Mouse (Mus musculus): Measurements from ENCODE around the gene Srpk2. TPM values are rescaled to one million over a fixed set of nuclear protein-coding genes. Genes with fewer than 3 reads are reported as not detected.
"Not testable (repeated sequence)": the region's sequence is repeated elsewhere in the genome, so short reads cannot be mapped to it uniquely, and the experiment has no call there.

The Srpk2 gene
- polyA plus RNA-seq, 1 experiment from 2014 or later: 30.5 TPM

DNA sequence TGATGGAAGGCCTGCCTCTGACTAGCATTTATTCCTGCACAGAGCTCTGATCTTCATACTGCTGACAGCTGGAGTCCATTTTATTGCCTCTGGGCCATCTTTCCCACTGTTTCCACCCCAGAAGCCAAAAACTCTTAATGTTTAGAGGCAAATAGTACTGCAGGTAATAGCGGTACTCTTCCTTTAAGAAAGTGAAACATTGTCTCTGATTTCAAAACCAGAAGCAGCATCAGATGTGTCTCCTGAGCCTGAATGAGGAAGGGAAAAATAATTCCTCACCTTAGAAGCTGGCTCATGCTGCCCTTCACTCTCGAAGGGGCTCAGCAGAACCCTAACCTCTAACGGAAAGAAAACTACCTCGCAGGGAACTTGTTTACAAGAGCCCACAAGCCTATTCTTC is 26.8 kb upstream of the Srpk2 start:
- no peak overlapping the region for H3K27ac ChIP-seq (ENCODE audit: low read length)
- no peak for ATAC-seq
- H3K36me3 ChIP-seq (ENCODE audit: control insufficient read depth, insufficient read depth, low read length): peaks cover 28% of the 10 kb centered on the region
- no peak overlapping the region for H3K4me3 ChIP-seq (ENCODE audit: low read length)
- WGBS: 94% methylated on average over 4 of the region's 4 CpGs
- no peaks in the 10 kb centered on the region for H3K27me3 ChIP-seq (replicated peaks; ENCODE audit: control insufficient read depth, insufficient read depth, low read length)
- H3K4me1 ChIP-seq (ENCODE audit: control insufficient read depth, insufficient read depth, low read length): no peaks in the 10 kb centered on the region
- H3K9ac ChIP-seq (ENCODE audit: low read depth, low read length): no peak overlapping the region
- H3K4me2 ChIP-seq (ENCODE audit: low read depth, low read length): no peak overlapping the region
- H3K9me3 ChIP-seq (ENCODE audit: control insufficient read depth, low read length): peaks cover 14% of the 10 kb centered on the region

DNA sequence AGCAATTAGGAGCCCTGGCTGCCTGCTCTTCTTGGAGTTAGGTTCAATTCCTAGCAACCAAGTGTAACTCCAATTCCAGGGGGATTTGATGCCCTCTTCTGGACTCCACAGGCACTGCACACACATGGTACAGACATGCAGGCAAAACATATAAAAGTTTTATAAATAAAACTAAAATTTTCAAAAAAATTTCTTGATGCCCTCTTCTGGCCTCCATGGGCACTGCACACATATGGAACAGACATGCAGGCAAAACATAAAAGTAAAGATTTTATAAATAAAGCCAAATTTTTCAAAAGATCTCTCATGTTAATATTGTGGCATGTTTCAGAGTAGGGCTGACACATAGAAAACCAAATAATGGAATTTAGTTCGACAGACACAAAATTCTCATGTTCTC is 25.2 kb upstream of the Srpk2 start:
- no peaks in the 10 kb centered on the region for H3K27me3 ChIP-seq (replicated peaks; ENCODE audit: control insufficient read depth, insufficient read depth, low read length)
- ATAC-seq: no peak
- 95% methylated on average over 1 of the region's 1 CpGs for WGBS
- H3K9ac ChIP-seq (ENCODE audit: low read depth, low read length): no peak overlapping the region
- H3K36me3 ChIP-seq (ENCODE audit: control insufficient read depth, insufficient read depth, low read length): peaks cover 28% of the 10 kb centered on the region
- H3K9me3 ChIP-seq (ENCODE audit: control insufficient read depth, low read length): peaks cover 15% of the 10 kb centered on the region
- no peaks in the 10 kb centered on the region for H3K4me1 ChIP-seq (ENCODE audit: control insufficient read depth, insufficient read depth, low read length)
- H3K4me2 ChIP-seq (ENCODE audit: low read depth, low read length): no peak overlapping the region
- no peak overlapping the region for H3K4me3 ChIP-seq (ENCODE audit: low read length)
- H3K27ac ChIP-seq (ENCODE audit: low read length): no peak overlapping the region

DNA sequence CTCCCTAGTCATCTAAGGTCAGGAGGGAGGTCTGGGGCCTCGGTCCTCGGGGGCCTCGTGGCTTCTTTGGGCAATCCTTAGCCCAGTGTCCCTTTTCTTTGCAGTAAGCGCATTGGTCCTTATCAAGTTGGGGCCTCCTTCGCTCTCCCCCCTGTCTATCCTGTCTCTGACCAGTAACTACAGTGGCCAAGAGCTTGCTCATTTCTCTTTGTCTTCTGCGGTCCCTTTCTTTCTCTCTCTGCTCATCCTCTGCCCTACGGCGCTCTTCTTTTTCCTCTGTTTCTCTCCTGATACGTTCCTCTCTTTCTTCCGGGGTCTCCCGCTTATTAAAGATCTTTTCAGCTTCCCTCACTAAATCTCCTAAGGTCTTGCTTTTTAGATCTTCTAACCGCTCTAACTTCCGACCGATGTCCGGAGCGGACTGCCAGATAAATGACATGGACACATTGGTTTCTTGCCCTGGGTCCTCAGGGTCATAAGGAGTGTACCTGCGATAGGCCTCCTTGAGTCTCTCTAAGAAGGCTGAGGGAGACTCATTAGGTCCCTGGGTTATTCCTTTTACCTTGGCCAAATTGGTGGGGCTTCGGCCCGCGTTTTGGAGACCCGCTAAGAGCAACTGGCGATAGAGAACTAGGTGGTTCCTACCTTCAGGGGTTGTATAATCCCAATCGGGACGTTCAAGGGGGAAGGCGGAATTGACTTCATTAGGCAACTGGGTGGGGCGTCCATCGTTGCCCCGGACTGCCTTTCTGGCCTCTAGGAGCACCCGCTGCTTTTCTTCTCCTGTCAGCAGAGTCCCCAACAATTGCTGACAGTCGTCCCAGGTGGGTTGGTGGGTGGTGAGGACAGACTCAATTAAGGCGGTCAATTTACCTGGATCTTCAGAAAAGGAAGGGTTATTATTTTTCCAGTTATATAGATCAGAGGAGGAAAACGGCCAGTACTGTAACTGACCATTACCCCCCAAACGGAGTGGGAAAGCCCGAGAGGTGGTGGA is 22.5 kb upstream of the Srpk2 start:
- WGBS: 97% methylated on average over 29 of the region's 34 CpGs
- not testable (repeated sequence) for H3K27me3 ChIP-seq (replicated peaks; ENCODE audit: control insufficient read depth, insufficient read depth, low read length); H3K4me2 ChIP-seq (ENCODE audit: low read depth, low read length); ATAC-seq; H3K27ac ChIP-seq (ENCODE audit: low read length); H3K4me3 ChIP-seq (ENCODE audit: low read length); H3K9ac ChIP-seq (ENCODE audit: low read depth, low read length); H3K4me1 ChIP-seq (ENCODE audit: control insufficient read depth, insufficient read depth, low read length)
- peaks cover 28% of the 10 kb centered on the region for H3K9me3 ChIP-seq (ENCODE audit: control insufficient read depth, low read length)
- H3K36me3 ChIP-seq (ENCODE audit: control insufficient read depth, insufficient read depth, low read length): peaks cover 50% of the 10 kb centered on the region

DNA sequence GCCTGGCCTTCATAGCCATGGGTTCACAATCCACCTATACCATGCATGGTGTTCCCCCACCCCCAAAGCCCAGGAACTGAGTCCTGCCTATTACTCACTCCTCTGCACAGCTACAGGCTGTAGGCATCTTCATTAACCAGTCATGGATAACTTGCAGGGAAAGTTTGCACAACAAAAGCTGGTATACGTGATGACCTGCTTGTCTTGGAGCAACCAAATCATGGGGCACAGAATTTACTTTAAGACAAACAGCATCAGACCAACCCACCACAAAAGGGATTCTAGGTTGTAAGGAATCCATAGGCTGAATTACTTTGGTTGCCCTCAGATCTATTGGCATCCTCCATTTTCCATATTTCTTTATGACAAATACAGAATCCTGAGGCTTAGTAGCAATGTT is 13.0 kb upstream of the Srpk2 start:
- WGBS: 98% methylated on average over 1 of the region's 1 CpGs
- ATAC-seq: no peak

DNA sequence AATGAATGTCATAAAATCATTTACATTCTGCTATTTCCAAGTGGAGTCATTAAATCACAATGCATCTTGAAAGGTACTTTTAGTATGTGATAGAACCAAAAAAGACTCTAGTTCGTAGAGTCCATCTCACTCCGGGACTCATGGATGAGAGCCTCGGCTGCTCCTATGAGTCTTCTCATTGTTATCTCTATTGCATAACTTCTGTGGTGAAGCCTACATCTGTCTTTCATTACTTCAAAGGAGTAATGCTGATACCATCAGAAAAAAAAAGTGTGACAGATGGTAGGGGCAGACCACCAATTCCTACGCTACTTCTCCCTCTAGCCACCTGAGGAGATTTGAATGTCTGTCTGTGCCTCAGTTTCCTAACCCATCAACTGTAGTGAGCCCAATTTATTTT is 986 bp downstream of the Srpk2 start:
- no peak for ATAC-seq
- no peak overlapping the region for H3K4me3 ChIP-seq (ENCODE audit: low read length)
- no peaks in the 10 kb centered on the region for H3K36me3 ChIP-seq (ENCODE audit: control insufficient read depth, insufficient read depth, low read length)
- H3K9me3 ChIP-seq (ENCODE audit: control insufficient read depth, low read length): no peaks in the 10 kb centered on the region
- H3K4me1 ChIP-seq (ENCODE audit: control insufficient read depth, insufficient read depth, low read length): no peaks in the 10 kb centered on the region
- no peak overlapping the region for H3K27ac ChIP-seq (ENCODE audit: low read length)
- 83% methylated on average over 4 of the region's 4 CpGs for WGBS
- H3K27me3 ChIP-seq (replicated peaks; ENCODE audit: control insufficient read depth, insufficient read depth, low read length): no peaks in the 10 kb centered on the region
- no peak overlapping the region for H3K9ac ChIP-seq (ENCODE audit: low read depth, low read length)
- no peak overlapping the region for H3K4me2 ChIP-seq (ENCODE audit: low read depth, low read length)

More for the DNA sequence above, 13.0 kb upstream of the Srpk2 start:
- H3K9me3 ChIP-seq (ENCODE audit: control insufficient read depth, low read length): peaks cover 19% of the 10 kb centered on the region
- no peaks in the 10 kb centered on the region for H3K4me1 ChIP-seq (ENCODE audit: control insufficient read depth, insufficient read depth, low read length)
- no peak overlapping the region for H3K27ac ChIP-seq (ENCODE audit: low read length)
- H3K9ac ChIP-seq (ENCODE audit: low read depth, low read length): no peak overlapping the region
- no peak overlapping the region for H3K4me2 ChIP-seq (ENCODE audit: low read depth, low read length)
- no peaks in the 10 kb centered on the region for H3K27me3 ChIP-seq (replicated peaks; ENCODE audit: control insufficient read depth, insufficient read depth, low read length)
- peaks cover 15% of the 10 kb centered on the region for H3K36me3 ChIP-seq (ENCODE audit: control insufficient read depth, insufficient read depth, low read length)
- no peak overlapping the region for H3K4me3 ChIP-seq (ENCODE audit: low read length)

DNA sequence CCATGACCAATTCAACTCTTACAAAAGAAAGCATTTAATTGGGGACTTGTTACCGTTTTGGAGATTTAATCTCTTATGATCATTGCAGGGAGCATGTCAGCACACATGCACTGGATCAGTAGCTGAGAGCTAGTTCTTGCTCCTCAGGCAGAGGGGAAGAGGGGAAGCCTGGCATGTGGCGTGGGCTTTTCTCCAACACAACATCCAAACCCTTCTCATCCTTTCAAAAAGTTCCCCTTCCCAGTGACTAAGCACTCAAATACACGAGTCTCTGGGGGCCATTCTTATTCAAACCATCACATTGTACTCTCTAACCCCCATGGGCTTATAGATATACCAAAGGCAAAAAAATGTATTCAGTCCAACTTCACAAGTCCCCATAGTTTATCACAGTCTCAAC is 5.4 kb downstream of the Srpk2 start:
- no peak overlapping the region for H3K4me2 ChIP-seq (ENCODE audit: low read depth, low read length)
- no peaks in the 10 kb centered on the region for H3K4me1 ChIP-seq (ENCODE audit: control insufficient read depth, insufficient read depth, low read length)
- no peak overlapping the region for H3K9ac ChIP-seq (ENCODE audit: low read depth, low read length)
- no peaks in the 10 kb centered on the region for H3K27me3 ChIP-seq (replicated peaks; ENCODE audit: control insufficient read depth, insufficient read depth, low read length)
- no peak overlapping the region for H3K4me3 ChIP-seq (ENCODE audit: low read length)
- WGBS: 55% methylated on average over 3 of the region's 3 CpGs
- no peaks in the 10 kb centered on the region for H3K9me3 ChIP-seq (ENCODE audit: control insufficient read depth, low read length)
- ATAC-seq: no peak
- no peak overlapping the region for H3K27ac ChIP-seq (ENCODE audit: low read length)
- no peaks in the 10 kb centered on the region for H3K36me3 ChIP-seq (ENCODE audit: control insufficient read depth, insufficient read depth, low read length)

DNA sequence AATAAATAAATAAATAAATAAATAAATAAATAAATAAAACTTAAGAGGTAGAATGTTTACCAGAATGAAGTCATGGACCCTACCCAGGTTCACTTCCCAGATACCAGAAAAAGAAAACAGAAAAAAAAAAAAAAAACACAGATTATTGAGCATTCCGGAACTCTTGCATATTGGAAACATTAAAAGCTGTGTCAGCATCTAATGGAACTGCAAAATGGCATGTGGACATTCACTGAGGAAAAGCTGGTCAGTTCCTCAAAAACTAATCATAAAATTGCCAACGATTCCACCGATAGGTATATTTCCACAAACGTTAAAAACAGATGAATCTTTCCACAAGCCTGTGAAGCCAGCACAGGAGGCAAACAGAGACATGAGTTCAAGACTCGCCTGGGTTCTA is 6.5 kb downstream of the Srpk2 start:
- 94% methylated on average over 5 of the region's 5 CpGs for WGBS
- no peak overlapping the region for H3K4me3 ChIP-seq (ENCODE audit: low read length)
- H3K4me2 ChIP-seq (ENCODE audit: low read depth, low read length): no peak overlapping the region
- no peaks in the 10 kb centered on the region for H3K27me3 ChIP-seq (replicated peaks; ENCODE audit: control insufficient read depth, insufficient read depth, low read length)
- H3K27ac ChIP-seq (ENCODE audit: low read length): no peak overlapping the region
- no peaks in the 10 kb centered on the region for H3K36me3 ChIP-seq (ENCODE audit: control insufficient read depth, insufficient read depth, low read length)
- ATAC-seq: no peak
- H3K4me1 ChIP-seq (ENCODE audit: control insufficient read depth, insufficient read depth, low read length): no peaks in the 10 kb centered on the region
- no peak overlapping the region for H3K9ac ChIP-seq (ENCODE audit: low read depth, low read length)
- H3K9me3 ChIP-seq (ENCODE audit: control insufficient read depth, low read length): no peaks in the 10 kb centered on the region

DNA sequence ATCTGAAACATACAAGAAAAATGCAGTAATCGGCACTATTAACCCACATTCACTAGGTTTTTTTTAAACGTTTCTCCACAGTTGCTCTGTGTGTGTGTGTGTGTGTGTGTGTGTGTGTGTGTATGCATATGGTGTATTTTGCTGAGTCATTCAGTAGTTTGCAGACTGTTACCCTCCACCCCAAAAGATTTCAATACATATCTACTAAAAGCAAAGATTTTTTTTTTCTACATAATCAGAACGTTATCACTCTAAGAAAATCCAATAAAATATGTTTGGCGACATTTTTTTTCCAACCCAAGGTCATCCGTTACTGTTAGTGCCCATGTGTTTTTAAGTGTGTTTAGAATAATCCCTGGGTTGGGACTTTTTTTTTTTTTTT is 7.4 kb downstream of the Srpk2 start:
- Histone ChIP-seq H3K4me2 (ENCODE audit: low read depth, low read length) (no peak overlapping the region), H3K27ac (ENCODE audit: low read length) (no peak overlapping the region), H3K4me3 (ENCODE audit: low read length) (no peak overlapping the region), H3K36me3 (ENCODE audit: control insufficient read depth, insufficient read depth, low read length) (no peaks in the 10 kb centered on the region), H3K9ac (ENCODE audit: low read depth, low read length) (no peak overlapping the region), H3K27me3 (replicated peaks; ENCODE audit: control insufficient read depth, insufficient read depth, low read length) (no peaks in the 10 kb centered on the region), H3K9me3 (ENCODE audit: control insufficient read depth, low read length) (no peaks in the 10 kb centered on the region), H3K4me1 (ENCODE audit: control insufficient read depth, insufficient read depth, low read length) (no peaks in the 10 kb centered on the region)
- WGBS: 79% methylated on average over 5 of the region's 5 CpGs
- ATAC-seq: no peak

DNA sequence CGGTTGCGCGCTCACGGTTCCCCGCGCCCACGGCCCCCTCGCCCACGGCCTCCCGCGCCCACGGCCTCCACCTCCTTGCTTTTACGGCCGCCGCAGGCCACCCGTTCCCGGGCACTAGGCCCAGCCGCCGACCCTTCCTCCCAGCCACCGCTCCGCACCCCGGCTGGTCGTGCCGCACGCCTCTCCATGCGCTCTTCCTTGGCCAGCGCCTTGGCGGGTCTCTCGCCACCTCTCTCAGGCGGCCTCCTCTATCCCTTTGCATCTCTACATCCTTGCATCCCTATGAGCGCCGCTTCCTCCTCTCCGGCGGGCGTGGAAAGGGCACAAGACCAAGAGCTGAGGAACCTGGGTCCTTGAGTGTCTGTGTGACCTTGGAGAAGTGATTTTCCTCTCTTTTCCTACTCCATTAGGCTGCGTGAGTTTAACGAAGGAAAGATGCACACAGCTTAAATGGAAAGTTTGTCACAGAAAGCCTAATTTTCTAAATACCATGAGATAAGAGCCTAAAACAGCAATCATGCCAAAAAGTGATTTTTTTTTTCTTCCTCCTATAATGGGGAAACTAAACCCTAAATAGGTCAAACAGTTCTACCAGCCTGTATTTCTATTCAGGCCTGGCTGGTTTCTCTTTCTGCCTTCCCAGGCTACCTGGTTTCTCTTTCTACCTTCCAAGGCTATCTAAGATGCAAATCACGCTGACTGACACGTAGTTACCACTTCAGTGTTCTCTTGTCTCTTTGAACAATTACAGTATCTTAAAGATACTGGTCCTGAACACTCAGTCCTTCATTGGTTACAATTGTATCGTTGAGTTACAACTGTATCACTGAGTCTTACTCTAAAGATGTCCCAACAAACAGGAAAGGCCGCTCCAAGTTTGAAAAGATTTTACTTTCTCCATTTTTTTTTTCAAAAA is 8.0 kb downstream of the Srpk2 start:
- H3K27ac ChIP-seq (ENCODE audit: low read length): peak overlapping the region; percentile 33; the same call in 1 of the 2 replicates
- ATAC-seq: peak; percentile 47

More for the DNA sequence above, 8.0 kb downstream of the Srpk2 start:
- 10% methylated on average over 36 of the region's 41 CpGs for WGBS
- H3K9ac ChIP-seq (ENCODE audit: low read depth, low read length): peak overlapping the region; percentile 79
- no peaks in the 10 kb centered on the region for H3K27me3 ChIP-seq (replicated peaks; ENCODE audit: control insufficient read depth, insufficient read depth, low read length)
- H3K36me3 ChIP-seq (ENCODE audit: control insufficient read depth, insufficient read depth, low read length): no peaks in the 10 kb centered on the region
- H3K9me3 ChIP-seq (ENCODE audit: control insufficient read depth, low read length): no peaks in the 10 kb centered on the region
- no peaks in the 10 kb centered on the region for H3K4me1 ChIP-seq (ENCODE audit: control insufficient read depth, insufficient read depth, low read length)
- peak overlapping the region; percentile 97 for H3K4me3 ChIP-seq (ENCODE audit: low read length)
- H3K4me2 ChIP-seq (ENCODE audit: low read depth, low read length): peak overlapping the region; percentile 95
